Mouse (Mus musculus) B cell, adult (primary cell): ENCODE measurements around the gene Hbs1l. TPM values are rescaled to one million over a fixed set of nuclear protein-coding genes. Genes with fewer than 3 reads are reported as not detected.

ENCODE experiments used
- total RNA-seq: library from RNA; stranded (reverse); gene quantifications from 4 replicates; pipeline ENCODE4 v1.2.4, GENCODE M21; 2023; ENCODE audit not compliant: inconsistent age

Hbs1l gene
- total RNA-seq, result 83.7 to 97.1 TPM (median 92.2 TPM) in 4 replicates

GRCm38 (mm10) chr10:21295759-21296621, at the start of gene Hbs1l:
Hbs1l (plus strand) TSS chr10:21295979.

GRCm38 (mm10) chr10:21376682-21377473, 81.1 kb downstream of the Hbs1l start, which contains the start of gene Aldh8a1:
Aldh8a1 (plus strand) TSS chr10:21377291.

Other genes starting within 250 kb of the Hbs1l start
- gene Myb, start 135.0 kb upstream of the Hbs1l start, total RNA-seq, result 22.6 to 26.3 TPM (median 25.1 TPM) in 4 replicates
- 0.22 to 0.51 TPM (median 0.36 TPM) in 4 replicates for gene Aldh8a1, start 81.3 kb downstream of the Hbs1l start, total RNA-seq